Mouse (Mus musculus): ENCODE data around the gene Sipa1.

The Sipa1 gene

DNA sequence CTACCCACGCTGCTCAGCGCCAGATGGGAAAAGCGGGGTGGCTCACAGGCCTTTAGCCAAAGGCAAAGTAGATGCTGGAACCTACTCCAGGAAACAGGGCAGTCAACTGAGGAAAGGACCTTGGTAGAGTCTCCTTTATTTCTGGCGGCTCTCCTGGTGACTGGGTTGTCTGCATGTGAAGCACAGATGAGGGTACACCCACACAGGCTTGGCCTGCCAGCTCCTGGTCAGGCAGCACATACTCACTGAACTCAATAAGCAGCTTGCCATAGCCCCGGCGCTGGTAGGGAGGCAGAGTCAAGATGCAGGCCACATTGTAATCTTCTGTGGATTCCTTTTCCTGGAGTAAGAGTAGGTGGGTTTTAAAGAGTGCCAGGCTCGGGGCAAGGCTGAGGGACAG is 58.4 kb downstream of the Sipa1 start:
- no peak for DNase-seq (ENCODE audit: low spot score)

DNA sequence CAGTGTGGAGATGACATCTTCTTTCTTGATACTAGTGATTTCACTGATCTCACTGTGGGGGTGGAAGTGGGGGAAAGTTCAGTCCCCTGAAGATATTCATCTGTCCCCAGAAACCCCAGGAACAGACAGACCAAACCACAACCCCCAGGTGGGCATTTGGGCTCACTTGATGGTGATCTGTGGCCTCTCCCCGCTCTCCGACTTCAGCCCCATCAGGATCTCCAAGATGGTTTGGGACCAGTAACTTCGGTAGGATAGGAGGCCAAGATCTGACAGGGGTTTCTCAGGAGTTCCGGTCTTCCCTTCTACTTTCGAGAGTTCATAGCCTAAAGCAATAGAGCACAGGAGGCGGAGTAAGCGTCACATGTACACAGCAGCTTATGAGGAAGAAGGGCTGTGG is 59.8 kb downstream of the Sipa1 start:
- no peak for DNase-seq (ENCODE audit: low spot score)

DNA sequence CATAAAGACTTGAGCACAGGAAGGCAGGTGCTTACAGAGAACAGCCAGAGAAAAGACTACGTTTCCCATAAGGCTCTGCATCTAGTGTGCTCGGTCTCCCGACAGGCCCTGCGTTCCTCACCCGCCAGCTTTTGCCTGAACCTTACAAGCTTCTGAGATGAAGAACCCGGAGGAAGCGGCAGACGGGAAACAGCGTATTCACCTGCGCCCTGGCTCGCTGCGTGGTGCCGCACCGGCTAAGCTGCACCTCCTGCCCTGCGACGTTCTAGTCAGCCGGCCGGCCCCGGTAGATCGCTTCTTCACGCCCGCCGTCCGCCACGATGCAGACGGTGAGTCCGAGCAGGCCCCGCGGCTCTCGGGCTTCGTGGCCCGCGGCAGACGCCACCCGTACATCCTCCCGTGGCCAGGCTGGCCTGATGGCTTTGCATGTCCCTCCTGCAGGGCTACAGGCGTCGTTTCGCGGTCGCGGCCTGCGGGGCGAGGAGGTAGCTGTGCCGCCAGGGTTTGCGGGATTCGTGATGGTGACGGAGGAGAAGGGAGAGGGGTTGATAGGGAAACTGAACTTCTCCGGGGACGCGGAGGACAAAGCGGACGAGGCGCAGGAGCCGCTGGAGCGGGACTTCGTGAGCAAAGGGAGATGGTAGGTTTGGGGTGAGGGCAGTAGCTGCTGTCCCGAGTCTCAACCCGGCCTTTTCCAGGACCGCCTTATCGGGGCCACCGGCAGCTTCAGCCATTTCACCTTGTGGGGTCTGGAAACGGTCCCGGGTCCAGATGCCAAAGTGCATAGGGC is 61.6 kb downstream of the Sipa1 start, which contains the start of gene Rnaseh2c:
Rnaseh2c (plus strand) TSS at position 122 of the 790 bp plus-strand sequence.
- peak; percentile 86 for DNase-seq (ENCODE audit: low spot score)
